Mouse (Mus musculus) liver, adult 2 months (tissue): ENCODE data around the gene Dennd1c.

Experiments
- CTCF ChIP-seq: fragments of 200-500 bp; IDR thresholded peaks from 2 replicates; pipeline ENCODE4 v1.5.1; 2011; ENCODE audit warnings: low read depth, low read length, control low read depth
- POLR2A ChIP-seq: fragments of 200-500 bp; IDR thresholded peaks from 2 replicates; pipeline ENCODE4 v1.6.1; 2011; ENCODE audit warnings: low read length, control low read depth; ENCODE audit not compliant: insufficient read depth; ENCODE audit errors: extremely low read depth

GRCm38 (mm10) chr17:57070272-57070671 lies 8.0 kb downstream of the Dennd1c start:
- TF ChIP-seq CTCF (no peak), POLR2A (no peak)
